Mouse (Mus musculus): ENCODE measurements at regions not wholly inside any gene's neighbourhood (a gene's known extent, or its start where the extent isn't known, plus 50 kb on each side); places are given as distances from the start of the nearest gene placed in this dataset.

- TF ChIP-seq MAZ (IDR thresholded peaks at IDR 0.05; ENCODE audit: low read depth, low read length) (no peak), CTCF (IDR thresholded peaks at IDR 0.05 in 2 of 3, conservative IDR thresholded peaks at IDR 0.05 in 1 of 3; ENCODE audit: control insufficient read depth in 1 of 3, insufficient read depth in 1 of 3, low read depth in 2 of 3, low read length in 3 of 3, poor library complexity in 1 of 3, severe bottlenecking in 1 of 3) (no peak), RAD21 (IDR thresholded peaks at IDR 0.05; ENCODE audit: low read depth, low read length) (no peak), MAX (IDR thresholded peaks at IDR 0.05; ENCODE audit: low read length) (no peak), NRF1 (IDR thresholded peaks at IDR 0.05; ENCODE audit: insufficient read depth, low read depth, low read length, poor library complexity, severe bottlenecking) (no peak), EP300 (IDR thresholded peaks at IDR 0.05; ENCODE audit: low read depth in 1 of 2, low read length in 2 of 2) (no peak)
Measured at GRCm38 (mm10) chr4:124395069-124395965, 215.3 kb downstream of the 3100002H09Rik start.
